18 mouse cellular contexts compared by ENCODE assay signal in genomic region chr2:126339516-126339915, GRCm38 (mm10).
DNase-seq lines count a peak whose midpoint lies in the region; ATAC-seq and TF ChIP-seq lines count a peak whose summit lies in the region.
"Had no signal": no experiment of that assay in that cellular context is flagged by ENCODE, and none has a peak within 500 bp of the region (broad histone marks: within the 10 kb centered on the region; RNA-seq: fewer than 3 reads in every experiment).

No protein-coding gene starts in this region.

- H3K4me2 ChIP-seq in heart, embryonic 11.5 days: no peak overlapping the region

- H3K9ac ChIP-seq in heart, embryonic 11.5 days (ENCODE audit: low read depth, low read length): no peak overlapping the region

- H3K36me3 ChIP-seq in heart, embryonic 11.5 days (ENCODE audit: control insufficient read depth, insufficient read depth, low read length): no peaks in the 10 kb centered on the region
- H3K36me3 ChIP-seq: embryonic facial prominence, embryonic 10.5 days; G1E had no signal

- H3K27me3 ChIP-seq in heart, embryonic 11.5 days (ENCODE audit: control insufficient read depth, insufficient read depth, low read length): no peaks in the 10 kb centered on the region

- no peak overlapping the region for H3K4me3 ChIP-seq in heart, embryonic 11.5 days (ENCODE audit: low read depth, low read length)
- H3K4me3 ChIP-seq in left cerebral cortex, adult 2 months: no peak overlapping the region
- H3K4me3 ChIP-seq: embryonic facial prominence, embryonic 10.5 days; megakaryocyte, embryonic 14.5 days; myocyte had no signal

- no peaks in the 10 kb centered on the region for H3K9me3 ChIP-seq in heart, embryonic 11.5 days (replicated peaks; ENCODE audit: control insufficient read depth, low read length)
- H3K9me3 ChIP-seq: embryonic facial prominence, embryonic 10.5 days; G1E; megakaryocyte, embryonic 14.5 days had no signal

- no peak for ATAC-seq in heart, embryonic 11.5 days (replicated peaks; ENCODE audit: insufficient number of reproducible peaks, low FRiP score, low TSS enrichment)
- ATAC-seq: activated CD4-positive, CD25-positive, alpha-beta regulatory T cell, adult 4 months; hindbrain, embryonic 16.5 days; intestine, postnatal 0 days had no signal

- peak; percentile 19 for DNase-seq in adrenal gland, postnatal 10 days
- no peak for DNase-seq in adrenal gland, adult 18-20 months (ENCODE audit: low spot score in 2 of 2)
- DNase-seq in heart, adult 9 months (ENCODE audit: low spot score in 2 of 2): peak; percentile 37 to 73
- peak; percentile 33 for DNase-seq in ovary, adult 18-20 months (ENCODE audit: low spot score)
- DNase-seq in ovary, postnatal 10 days (ENCODE audit: low spot score): no peak
- DNase-seq in left cerebral cortex, adult 11 months (ENCODE audit: low spot score): no peak
- DNase-seq in left cerebral cortex, adult 2 months (ENCODE audit: extremely low spot score in 1 of 2, low spot score in 2 of 2): no peak
- DNase-seq: cerebellum, adult 9-10 months; midbrain, embryonic 14.5 days; right cerebral cortex, postnatal 25 days had no signal

- peaks cover 7% of the 10 kb centered on the region; the same call in 1 of the 2 replicates for H3K4me1 ChIP-seq in heart, embryonic 11.5 days (ENCODE audit: control insufficient read depth, insufficient read depth, low read length)
- H3K4me1 ChIP-seq: embryonic facial prominence, embryonic 10.5 days had no signal

- 88% methylated on average over 8 of the region's 8 CpGs for WGBS in heart, embryonic 11.5 days (ENCODE audit: insufficient replicate concordance)

- intact Hi-C loops in left cerebral cortex, adult 2 months (cut with DNase I): no loop called here

- no peak overlapping the region for H3K27ac ChIP-seq in heart, embryonic 11.5 days (ENCODE audit: low read depth, low read length)
- H3K27ac ChIP-seq in left cerebral cortex, adult 2 months: no peak overlapping the region
- H3K27ac ChIP-seq: embryonic facial prominence, embryonic 10.5 days had no signal

- no peak for TF ChIP-seq CTCF in left cerebral cortex, adult 2 months (IDR thresholded peaks at IDR 0.05)

Comparison
In these comparisons a context has a peak if more than half of its experiments do, and no peak if none do; other contexts are left out.
1. DNase-seq: peak in adrenal gland, postnatal 10 days (single experiment), heart, adult 9 months (2 of 2) and ovary, adult 18-20 months (single experiment); none in adrenal gland, adult 18-20 months (0 of 2), ovary, postnatal 10 days (single experiment), left cerebral cortex, adult 11 months (single experiment) and left cerebral cortex, adult 2 months (0 of 2).